Mouse (Mus musculus) c-Kit-negative CD71-positive TER-119-positive erythroid progenitor cells, embryonic 14.5 days (primary cell): ENCODE measurements around the gene Bhlha9.

Experiments
- DNase-seq: peaks from one replicate; pipeline ENCODE4 v3.0.0-alpha.2; 2013; ENCODE audit warnings: low read depth, low spot score

Gene Bhlha9

DNA sequence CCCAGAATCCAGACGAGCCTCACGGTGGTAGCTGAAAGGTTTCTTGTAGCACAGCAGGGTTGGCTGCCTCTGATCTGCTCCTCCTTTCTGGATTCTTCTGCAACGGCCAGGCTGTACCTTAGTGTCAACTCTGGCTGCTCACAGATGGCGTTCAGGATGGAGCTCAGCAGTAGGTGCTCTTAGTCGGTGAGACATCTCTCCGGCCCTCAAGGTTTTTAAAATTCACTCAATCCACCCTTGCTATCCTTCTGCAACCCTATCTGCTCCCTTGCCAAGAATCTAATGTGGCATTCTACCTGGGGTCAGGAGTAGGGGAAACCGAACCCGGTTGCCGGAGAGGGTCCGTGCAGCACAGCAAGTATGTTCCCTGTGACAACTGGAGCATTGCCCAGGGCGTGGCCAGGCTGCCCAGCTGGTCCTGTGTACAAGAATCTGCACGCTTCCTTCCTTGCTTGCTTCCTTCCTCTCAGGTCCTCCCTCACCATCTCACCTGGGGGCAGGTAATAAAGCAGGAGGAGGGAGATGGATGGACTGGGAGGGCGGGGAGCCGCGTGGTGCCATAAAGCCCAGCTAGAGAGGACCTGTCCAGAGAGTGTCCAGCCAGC is at the start of gene Bhlha9:
Gene Bhlha9 (plus strand): TSS at position 600 of the 605 bp plus-strand sequence.
- no peak for DNase-seq

DNA sequence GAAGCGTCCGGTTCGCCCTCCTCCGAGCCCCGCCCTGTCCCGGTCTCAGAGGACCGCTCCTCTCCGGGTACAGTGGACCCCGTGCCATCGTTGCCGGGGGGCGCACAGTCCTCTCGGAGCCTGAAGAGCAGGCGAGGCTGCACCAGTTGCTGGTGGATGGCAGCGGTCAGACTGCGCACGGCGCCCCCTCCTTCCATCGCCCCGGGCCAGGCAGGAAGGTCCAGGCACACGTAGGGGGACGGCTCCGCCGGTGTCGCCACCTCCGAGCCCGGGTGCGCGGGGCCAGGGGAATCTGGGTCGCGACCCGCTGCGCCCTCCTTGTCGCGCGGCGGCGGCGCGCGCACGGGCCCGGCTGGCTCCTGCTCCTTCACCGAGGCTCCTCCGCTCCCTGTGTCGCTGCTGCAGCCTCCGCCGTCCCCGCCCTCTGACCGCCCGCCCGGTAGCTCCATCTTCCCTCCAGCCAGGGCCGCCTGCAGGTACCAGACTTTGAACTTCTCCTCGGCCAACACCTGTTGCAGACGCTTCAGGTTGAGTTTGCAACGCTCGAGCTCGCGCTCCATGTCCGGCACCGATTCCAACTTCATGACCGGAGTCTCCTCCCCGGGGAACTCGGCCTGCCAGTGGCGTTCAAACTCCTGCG is 49.6 kb upstream of the Bhlha9 start:
- no peak for DNase-seq

DNA sequence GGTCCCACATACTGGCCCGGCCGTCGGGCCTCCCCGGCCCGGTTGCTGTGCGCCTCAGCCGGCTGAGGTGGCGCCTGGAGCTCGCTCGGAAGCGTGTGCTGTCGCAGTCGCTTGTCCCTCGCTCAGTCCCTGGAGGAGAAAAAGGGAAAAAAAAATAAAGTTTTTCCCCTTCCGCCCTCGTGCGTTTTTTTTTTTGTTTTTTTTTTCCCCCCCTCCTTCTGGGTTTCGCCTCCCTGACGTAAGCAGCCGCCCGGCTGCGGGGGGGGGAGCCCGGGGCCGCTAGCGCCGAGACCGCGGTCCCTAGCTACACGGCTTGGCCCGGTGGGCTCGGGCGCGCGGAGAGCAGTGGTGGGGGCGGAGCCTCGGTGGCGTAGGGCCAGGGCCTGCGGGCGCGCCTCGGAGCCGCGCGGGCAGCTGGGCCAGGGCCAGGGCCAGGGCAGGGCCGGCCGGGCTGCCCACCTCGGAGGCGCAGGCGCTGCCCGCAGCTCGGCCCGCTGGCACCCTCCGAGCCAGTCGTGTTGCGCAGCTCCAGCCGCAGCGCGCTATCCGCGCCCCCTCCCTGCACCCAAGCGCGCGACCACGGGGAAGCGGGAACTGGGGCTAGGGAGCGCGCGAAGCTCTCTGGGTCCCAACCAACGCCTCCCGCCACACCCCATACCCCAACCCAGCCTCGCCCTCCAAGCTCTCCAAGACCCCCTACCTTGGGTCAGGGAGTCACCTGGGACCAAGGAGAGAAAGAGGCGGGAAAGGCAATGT is 48.9 kb upstream of the Bhlha9 start:
- no peak for DNase-seq

DNA sequence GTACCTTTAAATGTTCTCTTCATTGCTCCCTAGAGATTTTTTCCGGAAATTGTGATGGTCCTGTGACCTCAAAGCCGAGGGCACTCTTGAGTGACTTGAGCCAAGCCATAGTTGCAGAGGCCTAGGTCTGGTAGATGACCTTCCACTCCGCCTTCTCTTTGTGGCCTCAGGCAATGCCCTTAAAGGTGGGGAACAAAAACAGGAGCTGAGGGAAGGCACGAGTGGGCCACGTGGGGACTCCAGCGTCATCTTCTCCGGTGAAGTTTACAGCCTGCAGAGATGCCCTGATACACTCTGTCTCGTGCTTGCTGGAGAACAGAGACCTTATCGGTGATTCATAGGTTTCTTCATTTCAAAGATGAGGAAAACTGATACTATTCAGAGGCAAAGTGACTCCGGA is 48.2 kb upstream of the Bhlha9 start:
- DNase-seq: no peak

DNA sequence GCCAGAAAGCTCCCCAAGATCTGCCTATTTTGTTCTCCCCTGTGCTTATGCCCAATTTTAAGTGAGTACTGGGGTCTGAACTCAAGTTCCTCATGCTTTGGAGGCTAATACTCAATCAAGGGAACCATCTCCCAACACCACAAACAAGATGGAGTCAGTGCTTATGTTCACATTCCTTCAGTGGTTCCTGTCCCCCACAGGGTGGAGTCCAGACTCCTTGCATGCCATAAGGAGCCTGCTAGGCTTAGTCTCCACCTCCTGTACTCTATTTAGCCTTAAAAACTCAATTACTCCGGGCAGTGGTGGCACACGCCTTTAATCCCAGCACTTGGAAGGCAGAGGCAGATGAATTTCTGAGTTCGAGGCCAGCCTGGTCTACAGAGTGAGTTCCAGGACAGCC is 47.4 kb upstream of the Bhlha9 start:
- DNase-seq: no peak

DNA sequence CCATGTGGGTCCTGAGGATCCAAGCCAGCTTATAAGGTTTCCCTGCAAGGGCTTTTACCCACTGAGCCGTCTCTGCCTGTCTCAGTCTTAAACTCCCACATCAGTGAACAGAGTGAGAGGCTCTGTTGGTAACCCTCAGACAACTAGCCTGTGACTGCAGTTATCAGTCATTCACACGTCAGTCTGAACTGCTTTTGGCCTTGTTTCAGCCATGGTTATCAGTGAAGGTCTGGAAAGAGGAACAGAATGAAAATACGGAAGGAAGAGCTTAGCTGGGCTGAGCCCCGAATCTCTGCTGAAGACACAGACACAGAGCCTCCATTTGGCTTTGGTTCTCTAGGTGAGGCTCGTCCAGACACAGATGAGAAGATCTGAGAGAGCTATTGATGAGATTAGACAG is 43.7 kb upstream of the Bhlha9 start:
- DNase-seq: no peak

DNA sequence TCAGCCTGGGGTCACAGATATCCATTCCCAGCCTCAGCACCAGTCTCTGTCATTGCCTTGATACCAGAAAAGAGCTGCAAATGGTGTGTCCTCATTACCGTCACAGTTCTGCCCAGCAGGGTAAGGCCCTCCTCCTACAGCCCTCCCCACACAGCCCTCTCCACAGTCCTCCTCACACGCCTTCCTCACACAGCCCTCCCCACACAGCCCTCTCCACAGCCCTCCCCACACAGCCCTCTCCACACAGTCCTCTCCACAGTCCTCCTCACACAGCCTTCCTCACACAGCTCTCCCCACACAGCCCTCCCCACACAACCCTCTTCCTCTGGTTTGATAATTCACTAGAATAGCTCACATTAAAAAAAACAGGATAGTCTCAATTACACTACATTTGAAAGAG is 42.2 kb upstream of the Bhlha9 start:
- DNase-seq: no peak

DNA sequence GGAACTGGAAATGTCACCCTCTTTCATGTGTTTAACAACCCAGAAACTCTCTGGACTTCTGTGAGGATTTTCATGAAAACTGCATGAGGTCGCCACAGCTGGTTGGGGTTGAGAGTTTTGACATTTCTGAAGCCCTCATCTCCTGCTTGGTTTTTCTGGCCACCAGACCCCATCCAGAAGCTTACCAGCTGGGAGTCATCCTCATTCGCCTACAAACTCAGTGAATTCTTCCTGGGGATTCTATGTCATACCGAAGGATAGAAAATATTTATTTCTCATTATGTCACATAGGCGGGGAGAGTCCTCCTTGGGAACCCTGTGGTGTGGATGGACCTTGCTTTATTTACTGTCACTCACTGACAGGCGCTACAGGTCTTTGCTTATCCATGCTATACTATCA is 41.8 kb upstream of the Bhlha9 start:
- DNase-seq: no peak

DNA sequence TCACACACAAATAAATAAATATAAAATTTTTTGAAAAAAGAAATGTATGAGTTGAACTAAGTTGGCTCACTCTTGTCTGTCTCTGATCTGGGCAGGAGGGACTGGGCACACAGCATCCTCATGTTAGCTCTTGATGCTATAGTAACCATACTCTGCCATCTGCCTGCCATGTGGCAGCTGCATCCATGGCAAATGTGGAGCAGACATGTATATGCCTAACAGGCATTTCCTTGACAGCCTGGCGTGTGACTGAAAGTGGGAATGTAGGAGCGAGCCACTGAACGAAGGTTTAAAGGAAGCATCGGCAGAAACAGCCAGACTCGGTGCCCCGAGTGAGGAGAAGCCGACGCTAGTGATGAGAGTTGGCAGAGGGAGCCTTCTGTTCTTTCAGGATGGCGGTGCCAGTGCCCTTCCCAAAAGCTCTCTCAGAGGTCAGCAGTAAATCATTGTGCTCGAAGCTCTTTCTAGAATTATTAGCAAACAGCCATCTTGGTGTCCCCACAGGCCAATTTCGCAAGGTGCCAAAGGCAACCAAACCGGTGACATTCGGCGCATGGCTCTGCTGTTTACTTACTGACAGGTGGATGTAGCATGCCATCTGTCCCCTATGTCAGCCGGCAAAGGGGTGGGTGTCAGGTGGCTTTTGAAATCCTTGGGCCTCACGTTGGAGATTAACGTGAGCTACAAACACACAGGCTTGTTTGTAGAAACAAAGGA is 32.8 kb upstream of the Bhlha9 start:
- DNase-seq: no peak

DNA sequence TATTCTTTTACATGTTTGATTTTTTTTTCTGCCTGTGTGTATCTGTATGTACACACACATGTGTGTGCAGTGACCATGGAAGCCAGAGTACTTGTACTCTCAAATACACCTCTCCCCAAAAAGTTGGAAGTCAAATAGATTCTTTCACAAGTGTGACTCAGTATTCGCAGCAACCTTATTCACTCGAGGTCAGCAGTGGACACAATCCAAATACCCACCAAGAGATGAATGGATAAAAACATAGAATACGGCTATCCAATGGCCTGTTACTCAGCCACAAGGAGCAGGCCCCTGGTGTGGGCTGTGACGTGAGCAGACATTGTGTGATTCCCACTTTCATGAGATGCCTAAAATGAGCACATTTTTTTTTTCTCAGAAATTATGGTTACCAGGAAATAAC is 32.0 kb upstream of the Bhlha9 start:
- no peak for DNase-seq

DNA sequence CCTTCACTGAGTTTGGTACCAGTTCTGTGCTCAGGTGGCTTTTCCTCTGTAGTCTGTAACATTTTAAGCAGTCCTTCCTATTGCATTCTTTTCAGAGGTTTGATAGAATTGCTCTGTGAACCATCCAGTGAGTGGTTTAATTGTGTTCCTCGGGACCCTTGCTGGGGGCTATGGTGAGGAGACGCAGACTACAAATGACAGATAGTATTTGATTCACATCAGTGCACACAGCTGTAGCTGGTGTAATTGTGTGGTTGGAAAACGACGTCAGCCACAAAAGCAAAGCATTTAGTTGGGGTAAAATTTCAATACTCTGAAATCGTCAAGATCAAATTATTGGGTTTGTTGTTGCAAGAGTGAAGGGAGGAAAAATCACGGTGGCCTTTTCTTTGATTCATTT is 28.0 kb upstream of the Bhlha9 start:
- DNase-seq: no peak

DNA sequence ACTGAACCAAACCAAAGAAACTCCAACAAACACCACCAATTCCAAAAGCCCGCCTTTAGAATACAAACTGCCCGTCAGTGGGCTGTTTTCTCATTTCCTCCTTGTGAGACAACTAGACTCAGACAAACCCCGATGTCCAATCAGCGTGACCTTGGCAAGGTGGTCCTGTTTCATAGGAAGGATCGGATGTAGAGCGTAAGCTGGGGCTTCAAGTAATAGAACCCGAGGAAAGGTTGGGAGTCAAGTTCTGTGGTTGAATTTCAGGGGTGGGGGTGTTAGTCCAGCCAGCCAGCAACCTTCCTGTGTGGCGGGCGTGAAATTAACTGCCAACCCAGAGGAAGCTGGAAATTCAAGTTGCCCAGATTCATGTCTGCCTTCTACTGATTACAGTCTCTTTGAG is 27.2 kb upstream of the Bhlha9 start:
- DNase-seq: no peak

DNA sequence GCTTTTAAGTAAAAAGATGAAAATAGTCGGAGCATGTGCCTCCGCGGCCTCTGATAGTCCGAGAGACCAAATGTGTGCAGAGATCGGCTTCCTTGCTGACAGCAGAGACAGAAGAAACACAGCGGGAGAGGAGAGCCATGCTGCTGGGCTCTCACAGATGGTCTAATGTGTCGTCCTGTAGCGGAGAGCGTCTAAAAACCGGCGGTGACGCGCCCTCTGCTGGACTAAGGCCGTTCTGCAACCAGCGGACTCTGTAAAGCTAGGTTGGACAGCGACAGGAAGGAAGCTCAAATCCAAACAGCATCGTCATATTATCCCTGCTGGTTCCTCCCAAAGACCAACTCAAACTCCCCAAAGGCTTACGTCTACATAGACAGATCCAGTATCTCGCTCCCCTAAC is 26.3 kb upstream of the Bhlha9 start:
- DNase-seq: no peak

DNA sequence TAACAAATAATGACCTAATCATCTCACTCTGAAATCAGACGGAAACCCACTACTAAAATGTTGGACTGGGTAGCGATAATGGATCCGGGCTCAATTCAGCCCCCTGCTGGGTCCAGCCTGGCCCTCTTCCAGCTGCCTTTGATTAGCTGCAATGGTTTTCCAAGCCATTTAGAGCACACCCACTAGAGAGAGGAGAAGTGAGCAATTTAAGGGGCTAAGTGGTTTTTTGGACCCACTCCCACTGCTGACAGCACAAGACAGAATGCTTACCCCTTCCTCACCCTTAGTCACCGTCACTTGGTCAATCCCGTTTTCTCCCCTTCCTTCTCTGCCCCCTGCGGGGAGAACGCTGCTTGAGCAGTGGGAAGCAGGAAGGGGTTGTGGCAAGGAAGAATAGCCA is 25.2 kb upstream of the Bhlha9 start:
- DNase-seq: no peak

DNA sequence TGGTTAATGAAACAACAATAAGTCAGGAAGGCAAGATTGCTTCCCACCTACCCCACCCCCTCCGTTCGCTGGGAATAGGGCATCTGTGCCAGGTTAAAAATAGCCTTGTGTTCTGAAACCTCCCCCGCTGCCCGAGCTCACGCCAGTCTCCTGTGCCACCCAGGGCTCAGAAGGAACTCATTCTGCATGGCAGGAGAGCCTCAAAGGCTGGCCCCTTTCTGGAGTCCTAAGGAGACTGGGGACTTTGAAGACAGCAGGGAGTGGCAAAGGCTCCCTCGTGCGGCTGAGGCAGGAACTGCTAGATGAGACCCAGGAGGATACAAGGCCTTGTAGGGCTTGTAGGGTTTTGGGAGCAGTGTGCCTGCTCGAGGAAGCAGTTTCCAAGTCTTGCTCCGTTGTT is 24.8 kb upstream of the Bhlha9 start:
- DNase-seq: peak; percentile 26

DNA sequence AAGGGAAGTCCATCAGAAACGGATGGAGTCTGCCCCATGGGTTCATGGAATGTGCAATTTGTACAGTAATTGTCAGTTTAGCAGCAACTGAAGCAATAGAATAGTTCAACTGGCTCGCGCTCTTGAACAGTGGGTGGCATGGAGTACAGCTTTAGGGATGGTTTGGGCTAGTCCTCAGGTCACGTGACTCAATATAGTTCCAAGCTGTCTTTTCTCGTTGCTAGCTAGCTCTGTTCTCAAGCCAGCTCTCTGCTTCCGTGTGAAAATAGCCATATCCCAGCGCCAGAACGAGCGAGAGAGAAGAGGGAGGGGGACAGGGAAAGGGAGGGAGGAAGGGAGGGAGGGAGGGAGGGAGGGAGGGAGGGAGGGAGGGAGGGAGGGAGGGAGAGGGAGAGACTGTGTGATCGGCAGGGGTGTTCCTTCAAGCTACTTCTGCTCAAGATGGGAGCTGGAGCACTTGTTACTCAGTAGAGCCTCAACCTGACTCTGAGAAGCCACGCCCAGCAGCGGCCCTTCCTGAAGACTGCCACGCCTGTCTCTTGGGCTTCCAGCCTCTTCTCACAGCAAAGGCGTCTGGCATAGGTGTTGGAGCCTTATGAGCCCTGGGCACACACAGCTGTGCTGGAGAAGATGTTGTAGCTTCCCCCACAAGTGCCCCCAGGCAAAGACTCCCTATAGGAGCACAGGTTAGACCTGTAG is 21.3 kb upstream of the Bhlha9 start:
- no peak for DNase-seq

DNA sequence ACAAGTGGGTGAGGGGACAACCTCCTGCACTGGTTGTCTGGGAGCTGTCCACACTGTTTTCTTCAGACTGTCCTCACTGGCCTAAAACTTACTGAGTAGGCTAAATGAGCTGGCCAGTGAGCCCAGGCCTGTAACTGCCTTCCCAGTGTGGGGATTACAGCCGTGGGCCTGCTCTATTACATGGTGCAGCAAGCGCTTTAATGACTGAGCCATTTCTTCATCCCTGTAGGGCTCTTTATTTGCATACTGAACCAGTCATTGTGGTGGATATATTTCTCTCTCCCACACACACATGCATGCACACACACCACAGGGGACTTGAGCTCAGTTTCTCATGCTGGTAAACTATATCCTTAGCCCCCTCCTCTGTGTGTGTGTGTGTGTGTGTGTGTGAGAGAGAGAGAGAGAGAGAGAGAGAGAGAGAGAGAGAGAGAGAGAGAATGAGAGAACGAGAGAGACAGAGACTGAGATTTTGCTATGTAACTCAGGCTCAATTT is 19.4 kb upstream of the Bhlha9 start:
- no peak for DNase-seq

DNA sequence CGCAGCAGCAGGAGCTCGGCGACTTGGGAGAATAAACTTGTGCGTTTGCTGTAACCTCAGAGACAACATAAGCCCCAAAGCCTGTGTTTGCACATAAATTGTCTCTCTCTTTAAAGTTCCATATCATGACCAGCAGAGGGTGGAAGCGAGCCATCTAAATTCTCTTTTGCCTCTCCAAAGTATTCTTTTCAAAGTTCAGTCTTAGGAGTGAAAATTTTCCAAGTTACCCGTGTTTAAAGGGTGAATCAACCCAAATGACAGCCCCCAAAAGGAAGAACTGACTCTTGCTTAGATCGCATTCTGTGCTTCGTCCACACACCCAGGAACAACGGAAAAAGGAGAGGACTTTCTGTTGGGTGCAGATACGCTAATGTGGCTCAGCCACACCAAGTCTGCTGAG is 17.2 kb upstream of the Bhlha9 start:
- DNase-seq: no peak

DNA sequence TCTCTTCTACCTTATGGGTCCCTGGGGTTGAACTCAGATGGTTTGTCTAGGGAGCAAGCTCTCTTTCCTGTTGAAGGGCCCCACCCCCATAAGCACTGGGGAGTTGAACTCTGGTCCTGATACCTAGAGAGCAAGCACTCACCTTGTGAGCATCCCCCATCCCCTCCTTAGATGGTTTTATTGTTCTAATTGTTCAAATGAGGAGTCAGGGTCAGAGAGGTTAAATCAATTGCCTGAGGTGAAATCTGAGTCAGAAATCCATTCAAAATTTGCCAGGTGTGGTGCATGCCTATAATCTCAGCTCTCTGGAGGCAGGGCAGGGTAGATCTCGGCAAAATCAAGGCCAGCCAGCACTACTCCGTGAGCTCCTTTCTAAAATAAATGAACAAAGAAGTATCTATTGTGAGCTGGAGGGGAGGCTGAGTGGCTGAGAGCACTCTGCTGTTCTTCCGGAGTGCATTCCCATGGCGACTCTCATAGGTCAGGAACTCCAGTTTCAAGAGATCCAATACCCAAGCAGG is 14.8 kb upstream of the Bhlha9 start:
- no peak for DNase-seq

DNA sequence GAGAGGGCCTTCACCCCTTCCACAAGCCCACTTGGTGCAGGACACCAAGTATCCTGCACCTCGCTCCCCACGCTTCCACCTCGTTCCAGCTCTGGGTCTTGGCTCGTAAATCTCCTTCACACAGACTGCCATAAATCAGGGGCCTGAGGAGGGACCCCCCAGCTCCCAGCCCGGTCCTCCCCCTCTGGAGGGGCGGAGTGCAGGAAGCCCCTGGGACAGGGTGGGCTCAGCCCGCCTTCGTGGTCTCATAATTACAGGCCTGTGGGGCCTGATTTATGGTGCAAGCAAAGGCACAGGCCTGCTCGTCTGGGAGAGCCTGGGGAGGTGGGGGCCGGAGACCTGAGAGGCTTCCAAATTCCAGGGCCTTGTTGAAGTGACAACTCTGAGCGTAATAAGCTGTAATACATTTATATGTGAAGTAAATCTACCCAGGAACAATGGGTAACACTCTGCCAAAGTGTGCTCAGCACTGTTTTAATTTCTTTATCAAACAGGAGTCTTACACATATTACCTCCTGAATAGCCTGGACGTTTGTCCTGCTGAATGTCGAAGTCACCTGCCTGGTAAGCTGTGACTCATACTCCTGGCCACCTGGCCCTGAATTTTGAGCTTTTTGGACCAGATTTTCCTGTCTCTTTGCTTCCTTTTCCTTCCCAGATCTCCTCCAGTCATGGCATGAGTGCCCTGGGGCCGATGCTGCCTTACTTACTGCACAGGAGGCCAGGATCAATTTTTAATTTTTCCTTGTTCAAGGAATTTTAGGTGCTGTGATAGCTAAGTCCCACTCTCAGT is 12.9 kb upstream of the Bhlha9 start:
- DNase-seq: no peak
